Mouse (Mus musculus): ENCODE data around the gene 4930404N11Rik.
A peak's percentile ranks its signal among the peaks of the same experiment; 100 is the strongest.

The 4930404N11Rik gene

GRCm38 (mm10) chr10:81327959-81328358 lies 37.7 kb downstream of the 4930404N11Rik start:
- no peak for DNase-seq (ENCODE audit: low read depth)

- DNase-seq (ENCODE audit: low read depth), result no peak
Measured at GRCm38 (mm10) chr10:81326858-81327257, 38.8 kb downstream of the 4930404N11Rik start.

- DNase-seq (ENCODE audit: low read depth), result no peak
Measured at GRCm38 (mm10) chr10:81325781-81326180, 39.8 kb downstream of the 4930404N11Rik start.

- no peak for DNase-seq (ENCODE audit: low read depth)
Measured at GRCm38 (mm10) chr10:81325176-81325575, 40.4 kb downstream of the 4930404N11Rik start.

GRCm38 (mm10) chr10:81323791-81324530 lies 41.7 kb downstream of the 4930404N11Rik start:
- DNase-seq (ENCODE audit: low read depth), result no peak

GRCm38 (mm10) chr10:81323141-81323775 lies 42.4 kb downstream of the 4930404N11Rik start:
- no peak for DNase-seq (ENCODE audit: low read depth)

GRCm38 (mm10) chr10:81322444-81322843 lies 43.2 kb downstream of the 4930404N11Rik start:
- no peak for DNase-seq (ENCODE audit: low read depth)

- no peak for DNase-seq (ENCODE audit: low read depth)
Measured at GRCm38 (mm10) chr10:81321436-81321835, 44.2 kb downstream of the 4930404N11Rik start.

GRCm38 (mm10) chr10:81320550-81321347 lies 44.9 kb downstream of the 4930404N11Rik start, which contains the start of gene Cactin:
Cactin (plus strand) TSS chr10:81321103.
- DNase-seq (ENCODE audit: low read depth), result peak; percentile 100

- DNase-seq (ENCODE audit: low read depth), result peak; percentile 99
Measured at GRCm38 (mm10) chr10:81319741-81320549, 45.7 kb downstream of the 4930404N11Rik start.

GRCm38 (mm10) chr10:81319330-81319699 lies 46.3 kb downstream of the 4930404N11Rik start:
- peak; percentile 48 for DNase-seq (ENCODE audit: low read depth)

- DNase-seq (ENCODE audit: low read depth), result no peak
Measured at GRCm38 (mm10) chr10:81318589-81319329, 46.9 kb downstream of the 4930404N11Rik start.

- peak; percentile 39 for DNase-seq (ENCODE audit: low read depth)
Measured at GRCm38 (mm10) chr10:81317273-81317672, 48.3 kb downstream of the 4930404N11Rik start.

GRCm38 (mm10) chr10:81316338-81317060 lies 49.1 kb downstream of the 4930404N11Rik start:
- peak; percentile 48 for DNase-seq (ENCODE audit: low read depth)

- no peak for DNase-seq (ENCODE audit: low read depth)
Measured at GRCm38 (mm10) chr10:81315587-81315986, 50.0 kb downstream of the 4930404N11Rik start.

GRCm38 (mm10) chr10:81314201-81314600 lies 51.4 kb downstream of the 4930404N11Rik start:
- DNase-seq (ENCODE audit: low read depth), result no peak

GRCm38 (mm10) chr10:81313581-81313980 lies 52.0 kb downstream of the 4930404N11Rik start:
- no peak for DNase-seq (ENCODE audit: low read depth)

Measured in induced T-regulatory cell, adult 2 months (primary cell).